Mouse (Mus musculus) cerebellum, adult 9-11 months (tissue): Measurements from ENCODE around the gene Sept3.

Source experiments
- DNase-seq: peaks from one replicate; pipeline ENCODE4 v3.0.0; 2022

The Sept3 gene

GRCm38 (mm10) chr15:82340414-82341035, 65.8 kb downstream of the Sept3 start:
- no peak for DNase-seq

DNA sequence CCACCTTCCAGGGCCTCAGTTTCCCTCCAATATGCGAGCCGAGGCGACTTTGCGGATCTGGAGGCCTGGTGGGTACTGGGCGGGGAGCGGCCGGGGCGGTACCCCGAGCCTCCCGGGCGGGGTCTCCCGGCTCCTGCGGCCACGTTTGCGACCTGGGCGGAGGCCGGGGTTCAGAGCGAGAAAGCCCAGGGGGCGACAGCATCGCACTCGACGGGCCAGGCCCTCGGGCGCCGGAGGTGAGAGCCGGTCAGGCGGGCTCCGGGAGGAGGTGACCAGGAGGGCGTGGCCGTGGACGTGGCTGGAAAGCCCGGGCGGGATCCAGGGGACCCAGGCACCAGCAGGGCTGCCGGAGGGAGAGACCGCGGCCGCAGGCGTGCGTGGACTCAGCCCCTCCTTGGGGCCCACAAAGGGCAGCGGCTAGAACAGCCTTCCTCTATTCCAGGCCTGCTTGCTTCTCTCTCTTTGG, 66.4 kb downstream of the Sept3 start:
- DNase-seq: peak; percentile 42

GRCm38 (mm10) chr15:82341675-82342542, 67.2 kb downstream of the Sept3 start:
- DNase-seq: no peak

GRCm38 (mm10) chr15:82342543-82342935, 67.8 kb downstream of the Sept3 start:
- no peak for DNase-seq

- DNase-seq: peak; percentile 60
These were observed 68.9 kb downstream of the Sept3 start for GRCm38 (mm10) chr15:82343368-82344287.
